Mouse (Mus musculus): ENCODE results near the gene Wdr53. TPM values are rescaled to one million over a fixed set of nuclear protein-coding genes. Genes with fewer than 3 reads are reported as not detected.

Gene Wdr53
- polyA plus RNA-seq, 1 experiment from 2014 or later = 12.8 TPM

MicroRNAs within 50 kb of the gene (microRNA counts, 519-probe panel; counts per million panel counts)
- not detected for microRNA mmu-miR-1946a

Small RNA genes lying within 50 kb of the gene (microRNA-seq; reads per million reads assigned to microRNA genes)
- gene Mir1946a = not detected

Other genes with a start within 250 kb of the Wdr53 start
- gene Senp5, start 243.9 kb upstream of the Wdr53 start, polyA plus RNA-seq (2014; fragmentation: Nextera tagmentation; extraction: Ambion mirVana) = 13.2 and 13.7 TPM in 2 replicates
- 28.1 and 34.5 TPM in 2 replicates for gene Pak2, start 167.9 kb upstream of the Wdr53 start, polyA plus RNA-seq (2014; fragmentation: Nextera tagmentation; extraction: Ambion mirVana)
- gene Pigx, start 147.5 kb upstream of the Wdr53 start, polyA plus RNA-seq (2014; fragmentation: Nextera tagmentation; extraction: Ambion mirVana) = 104 and 115 TPM in 2 replicates
- 50.9 and 58.3 TPM in 2 replicates for gene Cep19, start 147.4 kb upstream of the Wdr53 start, polyA plus RNA-seq (2014; fragmentation: Nextera tagmentation; extraction: Ambion mirVana)
- gene Nrros, start 81.6 kb upstream of the Wdr53 start, polyA plus RNA-seq (2014; fragmentation: Nextera tagmentation; extraction: Ambion mirVana) = 2.5 and 7.7 TPM in 2 replicates
- not detected in 2 replicates for gene Bex6, start 67.4 kb upstream of the Wdr53 start, polyA plus RNA-seq (2014; fragmentation: Nextera tagmentation; extraction: Ambion mirVana)
- 13.9 and 17.9 TPM in 2 replicates for gene Fbxo45, start 69 bp upstream of the Wdr53 start, polyA plus RNA-seq (2014; fragmentation: Nextera tagmentation; extraction: Ambion mirVana)
- 0.15 TPM in 1 of 2 replicates, not detected in the other for gene Smco1, start 24.2 kb downstream of the Wdr53 start, polyA plus RNA-seq (2014; fragmentation: Nextera tagmentation; extraction: Ambion mirVana)
- 21.5 and 23.2 TPM in 2 replicates for gene Rnf168, start 30.2 kb downstream of the Wdr53 start, polyA plus RNA-seq (2014; fragmentation: Nextera tagmentation; extraction: Ambion mirVana)
- 24.3 and 31.2 TPM in 2 replicates for gene Ubxn7, start 85.0 kb downstream of the Wdr53 start, polyA plus RNA-seq (2014; fragmentation: Nextera tagmentation; extraction: Ambion mirVana)
- not detected in 2 replicates for gene Tm4sf19, start 153.3 kb downstream of the Wdr53 start, polyA plus RNA-seq (2014; fragmentation: Nextera tagmentation; extraction: Ambion mirVana)
- 35.1 and 41.2 TPM in 2 replicates for gene Tctex1d2, start 172.5 kb downstream of the Wdr53 start, polyA plus RNA-seq (2014; fragmentation: Nextera tagmentation; extraction: Ambion mirVana)
- gene Pcyt1a, start 183.7 kb downstream of the Wdr53 start, polyA plus RNA-seq (2014; fragmentation: Nextera tagmentation; extraction: Ambion mirVana) = 50.9 and 53.2 TPM in 2 replicates
- gene Slc51a, start 240.7 kb downstream of the Wdr53 start, polyA plus RNA-seq (2014; fragmentation: Nextera tagmentation; extraction: Ambion mirVana) = 0.17 and 0.40 TPM in 2 replicates
- gene Zdhhc19, start 249.0 kb downstream of the Wdr53 start, polyA plus RNA-seq (2014; fragmentation: Nextera tagmentation; extraction: Ambion mirVana) = not detected in 2 replicates

All from neural tube, embryonic 14.5 days (tissue).